Mouse (Mus musculus): ENCODE measurements around the gene Efhc1. TPM values are rescaled to one million over a fixed set of nuclear protein-coding genes. Genes with fewer than 3 reads are reported as not detected.

Efhc1 gene
- polyA plus RNA-seq (2012; fragmentation: generic; extraction: Trizol): 0.09 TPM
- long read RNA-seq, experiment 1: 0 reads
- long read RNA-seq, experiment 2, partial matches to known transcripts: 0 of 2 reads
- long read RNA-seq, experiment 2, other reads (novel, unspliced or antisense): 0 of 2 reads

DNA sequence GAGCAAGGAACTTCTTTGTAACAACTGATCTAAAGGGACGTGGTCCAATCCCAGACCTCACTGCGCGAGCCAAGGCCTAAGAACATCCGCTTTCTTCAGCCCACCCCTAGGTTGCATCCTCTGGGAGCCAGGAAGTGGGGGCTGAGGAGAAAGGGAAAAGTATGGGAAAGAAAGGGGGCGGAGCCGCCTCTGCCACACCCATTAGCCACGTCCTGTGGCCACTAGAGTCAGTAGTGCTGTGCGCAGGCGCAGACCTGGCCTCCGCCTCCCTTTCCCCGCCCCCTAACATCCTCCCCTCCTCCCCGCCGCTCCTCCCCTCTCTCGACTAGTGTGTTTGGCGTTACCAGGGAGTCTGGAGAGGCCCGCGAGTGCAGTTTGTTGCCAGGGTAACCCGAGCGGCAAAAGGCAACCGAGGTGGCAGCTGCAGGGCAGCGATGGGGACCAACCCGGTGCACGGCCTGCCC, at the start of gene Efhc1:
Efhc1 (plus strand) TSS at position 327 of the 464 bp plus-strand sequence.
- no peak within 1 kb of the TSS for H3K4me3 ChIP-seq (ENCODE audit: insufficient read depth, poor library complexity, severe bottlenecking)
- H3K36me3 ChIP-seq (ENCODE audit: control insufficient read depth, insufficient read depth): no peaks in the 10 kb centered on the region
- no peaks in the 10 kb centered on the region for H3K79me3 ChIP-seq (ENCODE audit: low read depth)
- no peak for TF ChIP-seq CEBPB (IDR thresholded peaks at IDR 0.05; ENCODE audit: low read depth)
- no peak for TF ChIP-seq MYOD1 (IDR thresholded peaks at IDR 0.05; ENCODE audit: control insufficient read depth, insufficient read length, low read depth)
- TF ChIP-seq FOSL1 (IDR thresholded peaks at IDR 0.05; ENCODE audit: insufficient read depth, low read length, poor library complexity, severe bottlenecking): no peak
- no peak for TF ChIP-seq MAX (IDR thresholded peaks at IDR 0.05)
- TF ChIP-seq CTCF (IDR thresholded peaks at IDR 0.05; ENCODE audit: control insufficient read depth, insufficient read depth, insufficient read length): no peak
- TF ChIP-seq MYOG (IDR thresholded peaks at IDR 0.05; ENCODE audit: control insufficient read depth, extremely low read depth, insufficient read length): no peak
- no peak for TF ChIP-seq USF1 (IDR thresholded peaks at IDR 0.05; ENCODE audit: low read depth)
- H3K27me3 ChIP-seq (ENCODE audit: control insufficient read depth, insufficient read depth, insufficient read length): no peaks in the 10 kb centered on the region
- no peaks in the 10 kb centered on the region for H3K79me2 ChIP-seq (ENCODE audit: control insufficient read depth, insufficient read depth)
- peak within 1 kb of the TSS; percentile 41 for H3ac ChIP-seq (ENCODE audit: control insufficient read depth, insufficient read length, low read depth)

- TF ChIP-seq FOSL1 (IDR thresholded peaks at IDR 0.05; ENCODE audit: insufficient read depth, low read length, poor library complexity, severe bottlenecking) (no peak), CEBPB (IDR thresholded peaks at IDR 0.05; ENCODE audit: low read depth) (no peak), USF1 (IDR thresholded peaks at IDR 0.05; ENCODE audit: low read depth) (no peak), MYOG (IDR thresholded peaks at IDR 0.05; ENCODE audit: control insufficient read depth, extremely low read depth, insufficient read length) (no peak), MAX (IDR thresholded peaks at IDR 0.05) (no peak), MYOD1 (IDR thresholded peaks at IDR 0.05; ENCODE audit: control insufficient read depth, insufficient read length, low read depth) (no peak), CTCF (IDR thresholded peaks at IDR 0.05; ENCODE audit: control insufficient read depth, insufficient read depth, insufficient read length) (no peak)
- H3K79me2 ChIP-seq (ENCODE audit: control insufficient read depth, insufficient read depth): no peaks in the 10 kb centered on the region
- H3K4me3 ChIP-seq (ENCODE audit: insufficient read depth, poor library complexity, severe bottlenecking): no peak overlapping the region
Measured at GRCm38 (mm10) chr1:20905501-20906127, 45.8 kb upstream of the Efhc1 start.

DNA sequence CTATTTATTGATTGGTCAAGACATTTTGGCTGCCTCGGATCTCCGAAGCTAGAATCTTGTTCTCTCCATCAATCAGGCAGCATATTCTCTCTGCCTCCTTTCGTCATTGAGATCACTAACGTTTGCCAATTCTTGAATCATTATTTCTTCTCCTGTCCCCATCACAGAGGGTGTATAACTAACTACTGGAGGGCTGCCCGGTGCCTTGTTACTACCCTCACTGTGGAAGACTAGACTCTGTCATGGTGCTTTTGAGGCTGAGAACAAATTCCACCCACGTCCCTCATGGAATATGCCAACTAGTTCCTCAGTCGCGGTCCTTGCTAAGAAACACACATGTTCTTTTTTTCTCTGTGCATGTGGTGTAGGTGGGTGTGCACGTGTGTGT, 45.3 kb upstream of the Efhc1 start:
- Histone ChIP-seq H3K4me3 (ENCODE audit: insufficient read depth, poor library complexity, severe bottlenecking) (no peak overlapping the region), H3K27me3 (ENCODE audit: control insufficient read depth, insufficient read depth, insufficient read length) (no peaks in the 10 kb centered on the region), H3ac (ENCODE audit: control insufficient read depth, insufficient read length, low read depth) (no peak overlapping the region), H3K79me3 (ENCODE audit: low read depth) (no peaks in the 10 kb centered on the region), H3K36me3 (ENCODE audit: control insufficient read depth, insufficient read depth) (no peaks in the 10 kb centered on the region), H3K79me2 (ENCODE audit: control insufficient read depth, insufficient read depth) (no peaks in the 10 kb centered on the region)
- TF ChIP-seq FOSL1 (IDR thresholded peaks at IDR 0.05; ENCODE audit: insufficient read depth, low read length, poor library complexity, severe bottlenecking) (no peak), MYOD1 (IDR thresholded peaks at IDR 0.05; ENCODE audit: control insufficient read depth, insufficient read length, low read depth) (no peak), USF1 (IDR thresholded peaks at IDR 0.05; ENCODE audit: low read depth) (no peak), MAX (IDR thresholded peaks at IDR 0.05) (no peak), CTCF (IDR thresholded peaks at IDR 0.05; ENCODE audit: control insufficient read depth, insufficient read depth, insufficient read length) (no peak), MYOG (IDR thresholded peaks at IDR 0.05; ENCODE audit: control insufficient read depth, extremely low read depth, insufficient read length) (no peak), CEBPB (IDR thresholded peaks at IDR 0.05; ENCODE audit: low read depth) (no peak)

More at GRCm38 (mm10) chr1:20905501-20906127, 45.8 kb upstream of the Efhc1 start:
- H3ac ChIP-seq (ENCODE audit: control insufficient read depth, insufficient read length, low read depth): no peak overlapping the region
- H3K36me3 ChIP-seq (ENCODE audit: control insufficient read depth, insufficient read depth): no peaks in the 10 kb centered on the region
- H3K27me3 ChIP-seq (ENCODE audit: control insufficient read depth, insufficient read depth, insufficient read length): no peaks in the 10 kb centered on the region
- H3K79me3 ChIP-seq (ENCODE audit: low read depth): no peaks in the 10 kb centered on the region

- TF ChIP-seq MAX (IDR thresholded peaks at IDR 0.05) (no peak), USF1 (IDR thresholded peaks at IDR 0.05; ENCODE audit: low read depth) (no peak), FOSL1 (IDR thresholded peaks at IDR 0.05; ENCODE audit: insufficient read depth, low read length, poor library complexity, severe bottlenecking) (no peak), CTCF (IDR thresholded peaks at IDR 0.05; ENCODE audit: control insufficient read depth, insufficient read depth, insufficient read length) (no peak), MYOG (IDR thresholded peaks at IDR 0.05; ENCODE audit: control insufficient read depth, extremely low read depth, insufficient read length) (no peak), MYOD1 (IDR thresholded peaks at IDR 0.05; ENCODE audit: control insufficient read depth, insufficient read length, low read depth) (no peak), CEBPB (IDR thresholded peaks at IDR 0.05; ENCODE audit: low read depth) (no peak)
- H3K79me2 ChIP-seq (ENCODE audit: control insufficient read depth, insufficient read depth): no peaks in the 10 kb centered on the region
- H3K27me3 ChIP-seq (ENCODE audit: control insufficient read depth, insufficient read depth, insufficient read length): no peaks in the 10 kb centered on the region
- H3K79me3 ChIP-seq (ENCODE audit: low read depth): no peaks in the 10 kb centered on the region
- H3K4me3 ChIP-seq (ENCODE audit: insufficient read depth, poor library complexity, severe bottlenecking): no peak overlapping the region
- H3K36me3 ChIP-seq (ENCODE audit: control insufficient read depth, insufficient read depth): no peaks in the 10 kb centered on the region
- H3ac ChIP-seq (ENCODE audit: control insufficient read depth, insufficient read length, low read depth): no peak overlapping the region
Measured at GRCm38 (mm10) chr1:20908541-20908940, 42.9 kb upstream of the Efhc1 start.

DNA sequence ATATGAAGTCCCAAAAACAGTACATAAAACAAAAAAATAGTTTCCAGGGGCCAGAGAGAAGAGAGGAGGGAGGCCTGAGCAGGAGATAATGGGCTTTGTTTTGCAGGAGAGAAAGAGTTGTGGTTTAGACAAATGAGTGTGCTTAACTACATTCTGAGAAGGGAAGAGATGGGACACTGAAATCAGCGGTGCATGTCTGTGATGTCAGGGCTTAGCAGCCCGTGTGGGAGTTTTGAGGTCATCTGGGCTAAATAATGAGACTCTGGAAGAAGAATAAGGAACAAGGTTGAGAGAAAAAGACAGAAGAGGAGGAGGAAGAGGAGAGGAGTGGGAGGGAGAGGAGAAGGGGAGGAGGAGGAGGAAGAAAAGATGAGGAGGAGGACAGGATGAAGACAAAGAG, 39.3 kb upstream of the Efhc1 start:
- Histone ChIP-seq H3ac (ENCODE audit: control insufficient read depth, insufficient read length, low read depth) (no peak overlapping the region), H3K79me3 (ENCODE audit: low read depth) (no peaks in the 10 kb centered on the region), H3K79me2 (ENCODE audit: control insufficient read depth, insufficient read depth) (no peaks in the 10 kb centered on the region), H3K36me3 (ENCODE audit: control insufficient read depth, insufficient read depth) (no peaks in the 10 kb centered on the region), H3K27me3 (ENCODE audit: control insufficient read depth, insufficient read depth, insufficient read length) (no peaks in the 10 kb centered on the region), H3K4me3 (ENCODE audit: insufficient read depth, poor library complexity, severe bottlenecking) (no peak overlapping the region)
- no peak for TF ChIP-seq MYOD1 (IDR thresholded peaks at IDR 0.05; ENCODE audit: control insufficient read depth, insufficient read length, low read depth)
- TF ChIP-seq USF1 (IDR thresholded peaks at IDR 0.05; ENCODE audit: low read depth): no peak
- no peak for TF ChIP-seq CTCF (IDR thresholded peaks at IDR 0.05; ENCODE audit: control insufficient read depth, insufficient read depth, insufficient read length)
- TF ChIP-seq CEBPB (IDR thresholded peaks at IDR 0.05; ENCODE audit: low read depth): no peak
- TF ChIP-seq MAX (IDR thresholded peaks at IDR 0.05): no peak
- no peak for TF ChIP-seq MYOG (IDR thresholded peaks at IDR 0.05; ENCODE audit: control insufficient read depth, extremely low read depth, insufficient read length)
- TF ChIP-seq FOSL1 (IDR thresholded peaks at IDR 0.05; ENCODE audit: insufficient read depth, low read length, poor library complexity, severe bottlenecking): no peak
